Mouse (Mus musculus) inflammation-experienced regulatory T-cells, adult 16 weeks (primary cell): Measurements from ENCODE around the gene Klk14. TPM values are rescaled to one million over a fixed set of nuclear protein-coding genes. Genes with fewer than 3 reads are reported as not detected.

Experiments used
- polyA plus RNA-seq: library from polyadenylated mRNA; unstranded; fragments of 100-300 nt; shearing (Covaris generic); gene quantifications from one replicate; pipeline ENCODE4 v1.2.1, GENCODE M21; 2017

Gene Klk14
- not detected for polyA plus RNA-seq

DNA sequence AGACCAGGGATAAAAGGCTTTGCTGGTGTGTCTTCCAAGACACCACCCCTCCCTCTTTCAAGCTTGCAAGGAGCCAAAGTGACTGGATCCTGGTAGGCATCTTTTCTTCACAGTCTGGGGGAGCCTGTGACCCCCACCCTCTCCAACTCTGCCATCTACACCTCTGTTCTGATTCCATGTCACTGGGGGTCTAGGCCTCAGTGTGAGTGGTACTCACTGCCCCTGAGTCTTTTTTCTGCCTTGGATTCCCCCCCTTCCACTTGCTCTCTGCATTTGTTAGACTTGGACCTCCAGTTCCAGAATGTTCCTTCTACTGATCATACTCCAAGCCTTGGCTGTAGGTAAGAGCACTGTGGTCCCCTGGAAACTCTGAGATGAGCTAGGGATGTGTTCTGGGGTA is at the start of gene Klk14:
Klk14 (plus strand) TSS at position 301 of the 400 bp plus-strand sequence.

GRCm38 (mm10) chr7:43660002-43660401 is 30.2 kb upstream of the Klk14 start, which contains the start of gene Siglece:
Gene Siglece (minus strand): TSS chr7:43660161.

DNA sequence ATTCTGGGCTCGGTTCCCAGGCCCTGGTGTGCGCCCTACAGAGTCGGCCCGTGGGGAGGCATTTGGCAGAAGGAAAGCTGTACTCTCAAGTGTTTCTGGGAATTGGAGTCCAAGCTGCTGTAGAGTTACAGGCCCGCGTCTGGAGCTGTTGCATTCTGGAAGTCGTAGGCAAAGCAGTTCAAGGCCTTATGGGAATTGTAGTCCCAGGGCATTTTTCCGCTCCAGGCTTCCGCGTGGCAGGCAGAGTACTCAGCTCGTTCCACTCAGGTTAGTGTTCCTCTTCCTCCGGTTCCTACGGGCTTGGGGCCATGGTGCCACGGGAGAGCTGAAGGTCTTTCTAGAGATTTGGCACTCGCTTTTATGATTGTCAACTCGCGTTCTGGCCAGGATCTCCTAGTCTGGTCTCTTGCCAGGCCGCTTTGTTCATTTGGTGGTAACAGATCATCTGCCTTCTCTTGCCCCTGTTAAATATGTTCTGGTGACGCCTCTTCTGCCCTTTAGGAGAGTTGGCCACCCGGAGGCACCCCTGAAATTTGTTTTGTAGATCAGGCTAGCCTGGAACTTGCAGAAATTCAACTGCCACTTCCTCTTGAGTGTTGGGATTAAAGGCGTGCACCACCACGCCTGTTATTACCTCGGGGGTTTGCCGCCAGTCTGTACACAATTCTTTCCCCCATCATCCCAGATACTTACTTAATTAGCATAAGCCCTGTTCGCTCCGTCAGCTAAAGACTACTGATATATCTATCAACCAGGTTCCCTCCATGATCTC is 18.2 kb upstream of the Klk14 start, which contains the start of gene Ctu1:
Ctu1 (plus strand) TSS at position 208 of the 772 bp plus-strand sequence.

GRCm38 (mm10) chr7:43712267-43712666 is 22.0 kb downstream of the Klk14 start, which contains the start of gene Klk13:
Gene Klk13 (plus strand): TSS chr7:43712567.

Other genes starting within 250 kb of the Klk14 start
- gene Cldnd2, start 249.6 kb upstream of the Klk14 start, polyA plus RNA-seq, result 0.45 TPM
- gene Etfb, start 246.3 kb upstream of the Klk14 start, polyA plus RNA-seq, result 154 TPM
- not detected for gene Gm45233, start 246.3 kb upstream of the Klk14 start, polyA plus RNA-seq
- gene Vsig10l, start 227.3 kb upstream of the Klk14 start, polyA plus RNA-seq, result 8.1 TPM
- gene Iglon5, start 200.3 kb upstream of the Klk14 start, polyA plus RNA-seq, result 0.29 TPM
- gene 4931406B18Rik, start 184.5 kb upstream of the Klk14 start, polyA plus RNA-seq, result not detected
- 0.27 TPM for gene Cd33, start 146.0 kb upstream of the Klk14 start, polyA plus RNA-seq
- 6.2 TPM for gene Zfp658, start 128.2 kb upstream of the Klk14 start, polyA plus RNA-seq
- gene Zfp719, start 110.8 kb upstream of the Klk14 start, polyA plus RNA-seq, result 15.6 TPM
- not detected for gene Zfp819, start 83.2 kb upstream of the Klk14 start, polyA plus RNA-seq
- not detected for gene Ceacam18, start 55.7 kb upstream of the Klk14 start, polyA plus RNA-seq
- 1.8 TPM for gene Siglece, start 30.3 kb upstream of the Klk14 start, polyA plus RNA-seq
- 5.2 TPM for gene Ctu1, start 18.4 kb upstream of the Klk14 start, polyA plus RNA-seq
- gene Klk13, start 22.1 kb downstream of the Klk14 start, polyA plus RNA-seq, result not detected
- not detected for gene Klk12, start 78.5 kb downstream of the Klk14 start, polyA plus RNA-seq
- not detected for gene Klk11, start 84.2 kb downstream of the Klk14 start, polyA plus RNA-seq
- 0.21 TPM for gene Klk10, start 90.6 kb downstream of the Klk14 start, polyA plus RNA-seq
- 0.99 TPM for gene Klk9, start 101.5 kb downstream of the Klk14 start, polyA plus RNA-seq
- 109 TPM for gene Klk8, start 107.2 kb downstream of the Klk14 start, polyA plus RNA-seq
- gene Klk7, start 120.9 kb downstream of the Klk14 start, polyA plus RNA-seq, result not detected
- gene Klk6, start 134.1 kb downstream of the Klk14 start, polyA plus RNA-seq, result not detected
- not detected for gene Klk5, start 151.6 kb downstream of the Klk14 start, polyA plus RNA-seq
- gene Klk4, start 190.7 kb downstream of the Klk14 start, polyA plus RNA-seq, result not detected
- gene Klk15, start 243.3 kb downstream of the Klk14 start, polyA plus RNA-seq, result 0.51 TPM